In genomic region chr6:127680784-127681183, GRCm38 (mm10) we compare ENCODE assay signal across 24 mouse cellular contexts.
A peak's percentile ranks its signal among the peaks of the same experiment; 100 is the strongest.
DNase-seq lines count a peak whose midpoint lies in the region; ATAC-seq and TF ChIP-seq lines count a peak whose summit lies in the region.
"Had no signal": no experiment of that assay in that cellular context is flagged by ENCODE, and none has a peak within 500 bp of the region (broad histone marks: within the 10 kb centered on the region; RNA-seq: fewer than 3 reads in every experiment).

No protein-coding gene starts in this region.

- no peak overlapping the region for H3K4me2 ChIP-seq in kidney, postnatal 0 days (ENCODE audit: low read length)
- H3K4me2 ChIP-seq in intestine, embryonic 16.5 days (ENCODE audit: low read depth, low read length): no peak overlapping the region
- H3K4me2 ChIP-seq: embryonic facial prominence, embryonic 13.5 days; embryonic facial prominence, embryonic 15.5 days; forebrain, embryonic 12.5 days had no signal

- no peak for DNase-seq in kidney, postnatal 0 days (ENCODE audit: low spot score)
- DNase-seq in kidney, adult 9 months: no peak
- DNase-seq in cerebellum, postnatal 10 days: no peak
- no peak for DNase-seq in hindbrain, embryonic 10.5 days (ENCODE audit: low spot score)
- no peak for DNase-seq in right cerebral cortex, postnatal 4 days
- DNase-seq: adrenal gland, adult 8-10 months; adrenal gland, postnatal 14 days; adrenal gland, postnatal 36 days; cerebellum, adult 11-12 months; cerebellum, adult 2 months; cerebellum, adult 9-10 months; cerebellum, postnatal 14 days; cerebellum, postnatal 36 days; embryo, embryonic 11 days had no signal

- 67% methylated on average over 7 of the region's 7 CpGs for WGBS in kidney, postnatal 0 days
- WGBS in intestine, embryonic 16.5 days: 68% methylated on average over 7 of the region's 7 CpGs
- WGBS in small intestine, adult 2 months: 34% methylated on average over 7 of the region's 7 CpGs
- WGBS in hindbrain, embryonic 10.5 days: 88% methylated on average over 7 of the region's 7 CpGs

- no peaks in the 10 kb centered on the region for H3K36me3 ChIP-seq in kidney, postnatal 0 days (ENCODE audit: insufficient read depth, low read length)
- no peaks in the 10 kb centered on the region for H3K36me3 ChIP-seq in intestine, embryonic 16.5 days (ENCODE audit: control insufficient read depth, insufficient read depth, low read length)
- no peaks in the 10 kb centered on the region for H3K36me3 ChIP-seq in small intestine, adult 2 months (ENCODE audit: control insufficient read depth, insufficient read depth, low read length)
- no peaks in the 10 kb centered on the region for H3K36me3 ChIP-seq in hindbrain, embryonic 10.5 days
- H3K36me3 ChIP-seq: embryonic facial prominence, embryonic 13.5 days; embryonic facial prominence, embryonic 15.5 days; forebrain, embryonic 10.5 days; forebrain, embryonic 12.5 days had no signal

- H3K4me3 ChIP-seq in kidney, postnatal 0 days (replicated peaks; ENCODE audit: low read depth, low read length): no peak overlapping the region
- H3K4me3 ChIP-seq in intestine, embryonic 16.5 days (ENCODE audit: low read length): no peak overlapping the region
- H3K4me3 ChIP-seq in small intestine, adult 2 months (ENCODE audit: low read depth, low read length): no peak overlapping the region
- H3K4me3 ChIP-seq in hindbrain, embryonic 10.5 days: no peak overlapping the region
- H3K4me3 ChIP-seq: embryonic facial prominence, embryonic 13.5 days; embryonic facial prominence, embryonic 15.5 days; erythroblast, embryonic 14.5 days; forebrain, embryonic 10.5 days; forebrain, embryonic 12.5 days had no signal

- H3K9me3 ChIP-seq in kidney, postnatal 0 days (replicated peaks; ENCODE audit: low read length): no peaks in the 10 kb centered on the region
- H3K9me3 ChIP-seq in intestine, embryonic 16.5 days (ENCODE audit: control insufficient read depth, low read length): no peaks in the 10 kb centered on the region
- no peaks in the 10 kb centered on the region for H3K9me3 ChIP-seq in hindbrain, embryonic 10.5 days
- H3K9me3 ChIP-seq: embryonic facial prominence, embryonic 13.5 days; embryonic facial prominence, embryonic 15.5 days; forebrain, embryonic 10.5 days; forebrain, embryonic 12.5 days had no signal

- no peaks in the 10 kb centered on the region for H3K27me3 ChIP-seq in kidney, postnatal 0 days (ENCODE audit: insufficient read depth, low read length)
- no peaks in the 10 kb centered on the region for H3K27me3 ChIP-seq in intestine, embryonic 16.5 days (replicated peaks; ENCODE audit: control insufficient read depth, insufficient read depth, low read length)
- H3K27me3 ChIP-seq in small intestine, adult 2 months (ENCODE audit: control insufficient read depth, insufficient read depth, low read length): no peaks in the 10 kb centered on the region
- no peaks in the 10 kb centered on the region for H3K27me3 ChIP-seq in hindbrain, embryonic 10.5 days (ENCODE audit: insufficient read depth, poor library complexity, severe bottlenecking)
- H3K27me3 ChIP-seq: embryonic facial prominence, embryonic 13.5 days; embryonic facial prominence, embryonic 15.5 days; forebrain, embryonic 12.5 days had no signal

- ATAC-seq in kidney, postnatal 0 days (replicated peaks; ENCODE audit: low FRiP score, low read depth): peak; percentile 36; the same call in 1 of the 2 replicates
- peak; percentile 54 for ATAC-seq in intestine, embryonic 16.5 days
- ATAC-seq: activated CD4-positive, CD25-positive, alpha-beta regulatory T cell, adult 4 months; forebrain, embryonic 14.5 days; forebrain, embryonic 16.5 days had no signal

- no peak overlapping the region for H3K27ac ChIP-seq in kidney, postnatal 0 days
- no peak overlapping the region for H3K27ac ChIP-seq in intestine, embryonic 16.5 days (ENCODE audit: low read length)
- peak overlapping the region; percentile 22 for H3K27ac ChIP-seq in small intestine, adult 2 months (ENCODE audit: insufficient read depth, low read depth, low read length)
- no peak overlapping the region for H3K27ac ChIP-seq in hindbrain, embryonic 10.5 days
- H3K27ac ChIP-seq: embryonic facial prominence, embryonic 13.5 days; embryonic facial prominence, embryonic 15.5 days; forebrain, embryonic 10.5 days; forebrain, embryonic 12.5 days had no signal

- no peaks in the 10 kb centered on the region for H3K4me1 ChIP-seq in kidney, postnatal 0 days (replicated peaks; ENCODE audit: insufficient read depth, low read length)
- peaks cover 13% of the 10 kb centered on the region for H3K4me1 ChIP-seq in intestine, embryonic 16.5 days (ENCODE audit: control insufficient read depth, insufficient read depth, low read length)
- H3K4me1 ChIP-seq in small intestine, adult 2 months (ENCODE audit: control insufficient read depth, insufficient read depth, insufficient read length, low read length): peaks cover 31% of the 10 kb centered on the region
- H3K4me1 ChIP-seq in hindbrain, embryonic 10.5 days (replicated peaks): peaks cover 12% of the 10 kb centered on the region
- H3K4me1 ChIP-seq: embryonic facial prominence, embryonic 15.5 days; forebrain, embryonic 10.5 days had no signal

- TF ChIP-seq CTCF in kidney, postnatal 0 days (IDR thresholded peaks at IDR 0.05; ENCODE audit: low read depth): no peak
- no peak for TF ChIP-seq CTCF in small intestine, adult 2 months (IDR thresholded peaks at IDR 0.05; ENCODE audit: extremely low read depth, insufficient read length, insufficient replicate concordance, low read depth, low read length)

- no peak overlapping the region for H3K9ac ChIP-seq in kidney, postnatal 0 days (ENCODE audit: low read depth, low read length)
- H3K9ac ChIP-seq in intestine, embryonic 16.5 days (ENCODE audit: low read depth, low read length): no peak overlapping the region
- H3K9ac ChIP-seq: embryonic facial prominence, embryonic 13.5 days; embryonic facial prominence, embryonic 15.5 days; forebrain, embryonic 12.5 days had no signal

- TF ChIP-seq POLR2A in small intestine, adult 2 months (IDR thresholded peaks at IDR 0.05; ENCODE audit: low read depth, low read length): no peak
